Mouse (Mus musculus): Measurements from ENCODE around the gene Nop9. TPM values are rescaled to one million over a fixed set of nuclear protein-coding genes. Genes with fewer than 3 reads are reported as not detected.

Nop9 gene
- polyA plus RNA-seq, 1 experiment from 2014 or later: 47.0 TPM

DNA sequence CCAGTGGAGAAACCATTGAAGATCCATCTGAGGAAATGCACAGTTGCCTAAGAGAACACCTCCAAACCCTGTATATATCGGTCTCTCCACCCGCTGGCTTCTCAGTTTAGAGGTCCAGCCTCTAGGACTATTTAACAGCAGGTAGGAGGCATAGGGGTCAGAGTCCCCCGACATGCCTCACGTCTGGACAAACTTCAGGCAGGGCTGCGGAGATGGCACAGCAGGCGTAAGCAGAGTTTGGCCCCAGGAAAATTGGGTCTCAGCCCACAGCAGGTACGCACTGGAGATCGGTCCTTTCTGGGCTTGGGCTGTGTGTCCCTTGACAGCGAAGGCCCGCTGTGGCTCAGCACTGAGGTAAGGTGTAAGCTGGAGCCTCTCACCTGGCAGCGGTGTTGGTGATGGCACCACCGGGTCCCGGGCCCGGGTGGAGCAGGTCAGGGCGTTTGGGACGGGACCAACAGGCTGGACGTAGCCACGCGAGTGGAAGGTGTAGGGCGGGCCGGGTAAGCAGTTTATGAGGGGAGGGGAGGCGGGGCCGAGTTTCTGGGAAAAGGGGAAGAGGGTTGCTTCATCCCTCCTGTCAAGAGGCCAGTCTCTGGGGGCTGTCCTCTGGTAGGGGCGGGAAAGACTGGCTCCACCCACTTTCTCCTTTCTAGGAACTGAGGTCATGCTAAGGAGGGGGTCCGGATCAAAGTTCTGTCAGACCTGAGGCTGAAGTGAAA, 32.3 kb upstream of the Nop9 start:
- Histone ChIP-seq H3K9me3 (ENCODE audit: control insufficient read depth, low read length) (no peaks in the 10 kb centered on the region), H3K27ac (ENCODE audit: low read depth, low read length) (no peak overlapping the region), H3K9ac (ENCODE audit: low read depth, low read length) (no peak overlapping the region), H3K36me3 (ENCODE audit: control insufficient read depth, insufficient read depth, low read length) (no peaks in the 10 kb centered on the region), H3K4me2 (replicated peaks; ENCODE audit: low read depth, low read length) (0 out of 2 replicates have a peak overlapping the region, but pooled peaks have one; percentile 7), H3K4me3 (ENCODE audit: low read depth, low read length) (no peak overlapping the region), H3K27me3 (ENCODE audit: control insufficient read depth, insufficient read depth, low read length) (peaks cover 8% of the 10 kb centered on the region), H3K4me1 (replicated peaks; ENCODE audit: control insufficient read depth, insufficient read depth, low read length) (no peaks in the 10 kb centered on the region)
- ATAC-seq (ENCODE audit: low FRiP score) (no peak), DNase-seq (ENCODE audit: low spot score) (no peak)
- 14% methylated on average over 25 of the region's 25 CpGs for WGBS

DNA sequence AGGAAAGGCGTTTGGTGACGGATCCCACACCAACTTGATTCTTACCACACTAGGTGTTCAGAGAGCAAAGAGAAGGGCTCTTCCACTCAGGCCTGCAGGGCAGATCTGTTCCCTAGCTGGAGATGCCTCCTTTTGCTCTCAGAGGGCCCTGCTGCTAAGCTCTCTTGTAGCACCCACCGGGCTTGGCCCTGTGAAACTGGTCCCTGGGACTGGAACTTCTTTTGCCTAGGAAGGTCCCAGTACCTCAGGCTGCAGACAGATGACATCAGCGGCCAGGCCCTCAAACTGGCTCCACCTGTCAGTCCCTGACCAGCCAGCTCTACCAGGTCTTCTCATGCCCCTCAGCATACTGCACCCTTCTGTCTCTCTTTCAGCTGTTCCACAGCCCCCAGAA, 31.8 kb upstream of the Nop9 start, which contains the start of gene Tgm1:
Gene Tgm1, minus strand, starts transcription at position 198 of the 394 bp plus-strand sequence.
- no peak within 1 kb of the TSS for H3K9ac ChIP-seq (ENCODE audit: low read depth, low read length)
- ATAC-seq (ENCODE audit: low FRiP score) (no peak), DNase-seq (ENCODE audit: low spot score) (no peak)
- H3K4me2 ChIP-seq (replicated peaks; ENCODE audit: low read depth, low read length): 0 out of 2 replicates have a peak within 1 kb of the TSS, but pooled peaks have one; percentile 7
- H3K9me3 ChIP-seq (ENCODE audit: control insufficient read depth, low read length): no peaks in the 10 kb centered on the region
- no peak within 1 kb of the TSS for H3K4me3 ChIP-seq (ENCODE audit: low read depth, low read length)
- no peaks in the 10 kb centered on the region for H3K4me1 ChIP-seq (replicated peaks; ENCODE audit: control insufficient read depth, insufficient read depth, low read length)
- H3K27me3 ChIP-seq (ENCODE audit: control insufficient read depth, insufficient read depth, low read length): peaks cover 8% of the 10 kb centered on the region
- no peaks in the 10 kb centered on the region for H3K36me3 ChIP-seq (ENCODE audit: control insufficient read depth, insufficient read depth, low read length)
- WGBS: 31% methylated on average over 4 of the region's 4 CpGs
- no peak within 1 kb of the TSS for H3K27ac ChIP-seq (ENCODE audit: low read depth, low read length)

DNA sequence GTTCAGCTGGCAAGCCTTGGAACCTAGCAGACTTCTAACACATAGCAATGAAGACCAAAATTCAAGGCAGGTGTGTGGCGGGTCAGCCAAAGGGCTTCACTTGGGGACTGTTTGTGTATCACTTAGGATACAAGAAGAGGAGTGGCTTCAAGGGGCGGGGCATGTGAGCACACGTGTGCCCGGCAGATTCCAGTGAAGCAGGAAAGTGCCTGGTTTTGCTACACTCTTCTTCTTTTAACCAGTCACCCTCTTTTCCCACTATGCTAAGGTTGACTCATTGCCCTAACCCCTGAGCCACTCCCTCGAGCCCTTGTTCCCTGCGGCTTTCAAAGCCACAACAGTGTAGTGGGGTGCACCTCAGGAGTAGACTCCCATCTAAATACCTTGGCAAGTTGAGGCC, 30.6 kb upstream of the Nop9 start:
- DNase-seq (ENCODE audit: low spot score): no peak
- H3K27ac ChIP-seq (ENCODE audit: low read depth, low read length): no peak overlapping the region
- WGBS: 45% methylated on average over 6 of the region's 6 CpGs

DNA sequence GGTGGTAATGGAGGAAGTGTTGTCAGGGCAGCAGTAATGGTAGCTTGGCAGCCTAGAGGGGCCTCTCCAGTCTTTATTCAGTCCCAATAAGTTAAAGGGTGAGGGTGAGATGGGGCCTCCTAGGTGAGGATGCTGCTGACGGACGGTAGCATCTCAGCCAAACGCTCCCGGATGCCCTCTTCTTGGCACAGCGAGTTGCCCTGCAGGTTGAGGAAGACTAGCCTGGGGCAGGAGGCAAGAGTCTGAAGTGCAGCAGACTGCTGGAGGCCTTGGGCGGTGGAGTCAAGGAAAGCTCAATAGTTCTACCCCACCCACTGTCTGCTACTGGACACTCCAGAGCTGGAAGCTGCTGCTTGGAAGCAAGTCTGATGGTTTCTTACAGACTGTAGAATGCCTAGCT, 29.2 kb upstream of the Nop9 start:
- no peak overlapping the region for H3K4me2 ChIP-seq (replicated peaks; ENCODE audit: low read depth, low read length)
- 0 out of 2 replicates have a peak, but pooled peaks cover 2% of the 10 kb centered on the region for H3K36me3 ChIP-seq (ENCODE audit: control insufficient read depth, insufficient read depth, low read length)
- no peaks in the 10 kb centered on the region for H3K4me1 ChIP-seq (replicated peaks; ENCODE audit: control insufficient read depth, insufficient read depth, low read length)
- H3K9me3 ChIP-seq (ENCODE audit: control insufficient read depth, low read length): no peaks in the 10 kb centered on the region
- 91% methylated on average over 6 of the region's 6 CpGs for WGBS
- H3K27ac ChIP-seq (ENCODE audit: low read depth, low read length): no peak overlapping the region
- ATAC-seq (ENCODE audit: low FRiP score) (no peak), DNase-seq (ENCODE audit: low spot score) (no peak)
- no peak overlapping the region for H3K4me3 ChIP-seq (ENCODE audit: low read depth, low read length)
- H3K9ac ChIP-seq (ENCODE audit: low read depth, low read length): no peak overlapping the region
- H3K27me3 ChIP-seq (ENCODE audit: control insufficient read depth, insufficient read depth, low read length): peaks cover 6% of the 10 kb centered on the region

More for the DNA sequence above, 30.6 kb upstream of the Nop9 start:
- H3K36me3 ChIP-seq (ENCODE audit: control insufficient read depth, insufficient read depth, low read length): 0 out of 2 replicates have a peak, but pooled peaks cover 2% of the 10 kb centered on the region
- no peak overlapping the region for H3K4me3 ChIP-seq (ENCODE audit: low read depth, low read length)
- no peak overlapping the region for H3K4me2 ChIP-seq (replicated peaks; ENCODE audit: low read depth, low read length)
- H3K9ac ChIP-seq (ENCODE audit: low read depth, low read length): no peak overlapping the region
- H3K27me3 ChIP-seq (ENCODE audit: control insufficient read depth, insufficient read depth, low read length): peaks cover 8% of the 10 kb centered on the region
- no peaks in the 10 kb centered on the region for H3K4me1 ChIP-seq (replicated peaks; ENCODE audit: control insufficient read depth, insufficient read depth, low read length)
- no peak for ATAC-seq (ENCODE audit: low FRiP score)
- no peaks in the 10 kb centered on the region for H3K9me3 ChIP-seq (ENCODE audit: control insufficient read depth, low read length)

DNA sequence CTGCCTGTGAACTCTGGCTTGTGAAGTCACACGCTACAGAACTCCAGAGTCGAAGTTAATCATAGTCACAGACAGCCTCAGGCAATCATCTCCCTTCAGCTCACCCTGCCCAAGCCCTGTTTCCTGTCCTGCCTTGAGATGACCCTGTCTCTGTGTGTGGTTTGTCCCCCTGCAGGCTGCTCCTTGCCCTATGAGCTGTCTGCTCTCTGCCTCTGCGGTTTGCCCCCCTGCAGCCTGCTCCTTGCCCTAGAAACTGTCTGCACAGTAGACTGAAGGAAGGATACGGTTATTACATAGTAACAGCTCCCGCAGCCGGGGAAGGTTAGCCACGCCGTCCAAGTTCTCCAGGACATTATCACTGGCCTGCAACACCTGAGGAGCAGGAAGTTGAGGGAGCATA, 28.6 kb upstream of the Nop9 start:
- no peak overlapping the region for H3K9ac ChIP-seq (ENCODE audit: low read depth, low read length)
- WGBS: 74% methylated on average over 8 of the region's 8 CpGs
- no peak overlapping the region for H3K4me2 ChIP-seq (replicated peaks; ENCODE audit: low read depth, low read length)
- no peaks in the 10 kb centered on the region for H3K9me3 ChIP-seq (ENCODE audit: control insufficient read depth, low read length)
- H3K4me1 ChIP-seq (replicated peaks; ENCODE audit: control insufficient read depth, insufficient read depth, low read length): no peaks in the 10 kb centered on the region
- 0 out of 2 replicates have a peak, but pooled peaks cover 2% of the 10 kb centered on the region for H3K36me3 ChIP-seq (ENCODE audit: control insufficient read depth, insufficient read depth, low read length)
- ATAC-seq (ENCODE audit: low FRiP score) (no peak), DNase-seq (ENCODE audit: low spot score) (no peak)
- H3K27ac ChIP-seq (ENCODE audit: low read depth, low read length): no peak overlapping the region
- no peak overlapping the region for H3K4me3 ChIP-seq (ENCODE audit: low read depth, low read length)
- H3K27me3 ChIP-seq (ENCODE audit: control insufficient read depth, insufficient read depth, low read length): peaks cover 6% of the 10 kb centered on the region

DNA sequence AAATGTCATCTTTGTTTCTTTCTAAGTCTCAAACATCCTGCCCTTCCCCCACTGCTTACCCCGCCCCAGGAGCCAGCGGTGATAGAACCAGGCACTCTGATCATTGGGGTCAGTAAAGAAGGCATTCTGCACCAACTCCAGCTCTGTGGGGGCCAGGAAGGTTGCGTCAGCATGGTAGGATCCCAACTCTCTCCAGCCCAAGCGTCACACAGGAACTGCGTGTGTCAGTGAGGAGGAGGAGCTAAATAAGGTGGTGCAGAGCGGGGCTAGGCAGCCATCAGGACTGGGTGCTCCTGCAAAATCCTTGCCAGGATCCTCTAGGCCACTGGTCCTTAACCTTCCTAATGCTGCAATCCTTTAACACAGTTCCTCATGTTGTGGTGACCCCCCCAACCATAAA, 25.8 kb upstream of the Nop9 start:
- 93% methylated on average over 6 of the region's 6 CpGs for WGBS
- Histone ChIP-seq H3K36me3 (ENCODE audit: control insufficient read depth, insufficient read depth, low read length) (0 out of 2 replicates have a peak, but pooled peaks cover 2% of the 10 kb centered on the region), H3K9ac (ENCODE audit: low read depth, low read length) (no peak overlapping the region), H3K27me3 (ENCODE audit: control insufficient read depth, insufficient read depth, low read length) (no peaks in the 10 kb centered on the region), H3K4me1 (replicated peaks; ENCODE audit: control insufficient read depth, insufficient read depth, low read length) (no peaks in the 10 kb centered on the region), H3K9me3 (ENCODE audit: control insufficient read depth, low read length) (no peaks in the 10 kb centered on the region), H3K27ac (ENCODE audit: low read depth, low read length) (no peak overlapping the region), H3K4me3 (ENCODE audit: low read depth, low read length) (no peak overlapping the region), H3K4me2 (replicated peaks; ENCODE audit: low read depth, low read length) (no peak overlapping the region)
- ATAC-seq (ENCODE audit: low FRiP score) (no peak), DNase-seq (ENCODE audit: low spot score) (no peak)

DNA sequence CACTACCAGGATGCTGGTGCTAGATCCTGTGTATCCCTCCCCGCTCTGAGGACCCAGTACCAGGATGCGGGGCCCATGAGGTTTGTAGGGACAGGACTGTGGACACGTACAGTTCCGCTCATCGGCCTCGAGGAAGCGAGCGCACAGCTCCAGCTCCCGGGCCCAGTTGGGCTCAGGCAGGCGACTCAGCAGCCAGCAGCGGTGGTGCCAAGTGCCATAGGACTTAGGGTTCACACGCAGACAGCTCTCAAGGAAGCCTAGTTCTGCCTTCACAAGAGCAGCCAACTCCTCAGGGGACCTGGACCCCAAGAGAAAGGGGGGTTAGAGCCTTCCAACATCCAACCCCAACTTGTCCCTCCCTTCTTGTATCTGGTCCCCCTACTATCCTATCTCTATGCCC, 24.8 kb upstream of the Nop9 start:
- ATAC-seq (ENCODE audit: low FRiP score) (no peak), DNase-seq (ENCODE audit: low spot score) (no peak)
- Histone ChIP-seq H3K27me3 (ENCODE audit: control insufficient read depth, insufficient read depth, low read length) (no peaks in the 10 kb centered on the region), H3K4me3 (ENCODE audit: low read depth, low read length) (no peak overlapping the region), H3K9me3 (ENCODE audit: control insufficient read depth, low read length) (no peaks in the 10 kb centered on the region), H3K9ac (ENCODE audit: low read depth, low read length) (no peak overlapping the region), H3K4me1 (replicated peaks; ENCODE audit: control insufficient read depth, insufficient read depth, low read length) (no peaks in the 10 kb centered on the region), H3K4me2 (replicated peaks; ENCODE audit: low read depth, low read length) (no peak overlapping the region), H3K27ac (ENCODE audit: low read depth, low read length) (no peak overlapping the region), H3K36me3 (ENCODE audit: control insufficient read depth, insufficient read depth, low read length) (0 out of 2 replicates have a peak, but pooled peaks cover 2% of the 10 kb centered on the region)
- 94% methylated on average over 12 of the region's 12 CpGs for WGBS

DNA sequence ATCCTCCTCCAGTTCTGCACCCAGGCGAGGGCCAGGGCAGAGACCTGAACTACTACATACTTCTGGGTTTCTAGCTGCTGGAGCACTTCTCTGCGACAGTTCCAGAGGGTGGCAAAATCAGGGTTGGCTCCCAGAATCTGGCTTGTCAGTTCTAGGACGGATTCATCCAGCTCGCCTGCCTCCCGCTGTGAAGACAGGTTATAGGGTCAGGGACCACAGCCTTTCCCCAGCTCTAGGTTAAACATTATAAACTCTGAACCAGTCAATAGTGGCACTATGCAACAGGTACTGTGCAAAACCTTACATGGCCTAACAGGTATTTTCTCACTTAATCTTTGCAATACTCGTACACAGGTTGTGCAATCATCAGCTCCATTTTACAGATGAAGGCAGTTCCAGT, 24.4 kb upstream of the Nop9 start:
- DNase-seq (ENCODE audit: low spot score) (no peak), ATAC-seq (ENCODE audit: low FRiP score) (no peak)
- H3K9me3 ChIP-seq (ENCODE audit: control insufficient read depth, low read length): no peaks in the 10 kb centered on the region
- WGBS: 71% methylated on average over 6 of the region's 6 CpGs
- 0 out of 2 replicates have a peak, but pooled peaks cover 2% of the 10 kb centered on the region for H3K36me3 ChIP-seq (ENCODE audit: control insufficient read depth, insufficient read depth, low read length)
- H3K4me1 ChIP-seq (replicated peaks; ENCODE audit: control insufficient read depth, insufficient read depth, low read length): no peaks in the 10 kb centered on the region
- H3K27me3 ChIP-seq (ENCODE audit: control insufficient read depth, insufficient read depth, low read length): no peaks in the 10 kb centered on the region
- H3K4me2 ChIP-seq (replicated peaks; ENCODE audit: low read depth, low read length): peak overlapping the region; percentile 68; the same call in 1 of the 2 replicates
- H3K27ac ChIP-seq (ENCODE audit: low read depth, low read length): no peak overlapping the region
- H3K4me3 ChIP-seq (ENCODE audit: low read depth, low read length): peak overlapping the region; percentile 64; the same call in 1 of the 2 replicates
- H3K9ac ChIP-seq (ENCODE audit: low read depth, low read length): no peak overlapping the region

All from hindbrain, embryonic 11.5 days (tissue).